Mouse (Mus musculus): ENCODE data around the gene Cdkl4. TPM values are rescaled to one million over a fixed set of nuclear protein-coding genes. Genes with fewer than 3 reads are reported as not detected.

Gene Cdkl4
- polyA plus RNA-seq, 1 experiment, result 0.06 TPM

GRCm38 (mm10) chr17:80492274-80492673 lies 85.3 kb downstream of the Cdkl4 start:
- no peak for DNase-seq (ENCODE audit: low read depth, low spot score)
- WGBS, result 54% methylated on average over 4 of the region's 4 CpGs

GRCm38 (mm10) chr17:80490166-80490565 lies 87.4 kb downstream of the Cdkl4 start:
- 68% methylated on average over 5 of the region's 5 CpGs for WGBS
- DNase-seq (ENCODE audit: low read depth, low spot score), result no peak

GRCm38 (mm10) chr17:80488918-80489317 lies 88.7 kb downstream of the Cdkl4 start:
- 74% methylated on average over 3 of the region's 3 CpGs for WGBS
- DNase-seq (ENCODE audit: low read depth, low spot score), result no peak

GRCm38 (mm10) chr17:80485160-80485559 lies 92.5 kb downstream of the Cdkl4 start:
- 90% methylated on average over 5 of the region's 5 CpGs for WGBS

GRCm38 (mm10) chr17:80480855-80481224 lies 96.8 kb downstream of the Cdkl4 start:
- WGBS, result 18% methylated on average over 7 of the region's 7 CpGs
- DNase-seq (ENCODE audit: low read depth, low spot score), result no peak

More at GRCm38 (mm10) chr17:80485160-80485559, 92.5 kb downstream of the Cdkl4 start:
- no peak for DNase-seq (ENCODE audit: low read depth, low spot score)

GRCm38 (mm10) chr17:80480031-80480854 lies 97.4 kb downstream of the Cdkl4 start, which contains the start of gene Sos1:
Sos1 (minus strand) TSS chr17:80480453.
- DNase-seq (ENCODE audit: low read depth, low spot score), result no peak
- under 1% methylated on average over 88 of the region's 90 CpGs for WGBS

- DNase-seq (ENCODE audit: low read depth, low spot score), result no peak
- 1% methylated on average over 71 of the region's 71 CpGs for WGBS
Measured at GRCm38 (mm10) chr17:80479295-80480030, 98.2 kb downstream of the Cdkl4 start.

- 84% methylated on average over 2 of the region's 2 CpGs for WGBS
- DNase-seq (ENCODE audit: low read depth, low spot score), result no peak
Measured at GRCm38 (mm10) chr17:80477679-80478078, 99.9 kb downstream of the Cdkl4 start.

GRCm38 (mm10) chr17:80476496-80476895 lies 101.1 kb downstream of the Cdkl4 start:
- no peak for DNase-seq (ENCODE audit: low read depth, low spot score)
- WGBS, result 91% methylated on average over 4 of the region's 4 CpGs

Other genes with a start within 250 kb of the Cdkl4 start
- gene Gm10190, start 204.3 kb downstream of the Cdkl4 start, polyA plus RNA-seq (2012; rRNA removed), result not detected in 2 replicates
- 1.9 and 3.5 TPM in 2 replicates for gene Sos1, start 97.4 kb downstream of the Cdkl4 start, polyA plus RNA-seq (2012; rRNA removed)
- gene Map4k3, start 150.7 kb upstream of the Cdkl4 start, polyA plus RNA-seq (2012; rRNA removed), result 10.6 and 12.6 TPM in 2 replicates

Data from large intestine, adult 2 months (tissue).